Mouse (Mus musculus) intestine, embryonic 14.5 days (tissue): ENCODE data around the gene Cmip. TPM values are rescaled to one million over a fixed set of nuclear protein-coding genes. Genes with fewer than 3 reads are reported as not detected.

Experiments
- ATAC-seq: fragments of 200-750 bp; cut with Nextera tagmentation; replicated peaks from 2 replicates; pipeline ENCODE4 v1.8.0; 2017; ENCODE audit warnings: low read depth, moderate number of reproducible peaks, moderate TSS enrichment, moderate library complexity; ENCODE audit not compliant: low FRiP score, low TSS enrichment
- DNase-seq: peaks from one replicate; pipeline ENCODE4 v3.0.0-alpha.2; 2018; ENCODE audit warnings: low spot score
- H3K27ac ChIP-seq: fragments of 300-500 bp; sonication (generic); 2 replicates; pipeline ENCODE4 v1.5.1; 2014; ENCODE audit warnings: low read depth, mild to moderate bottlenecking, control low read depth
- H3K27me3 ChIP-seq: fragments of 300-500 bp; sonication (generic); replicated peaks from 2 replicates; pipeline ENCODE4 v1.6.1; 2014; ENCODE audit warnings: low read length, control low read depth; ENCODE audit not compliant: control insufficient read depth, insufficient read depth
- H3K36me3 ChIP-seq: fragments of 300-500 bp; sonication (generic); 2 replicates; pipeline ENCODE4 v1.6.1; 2014; ENCODE audit warnings: low read length, control low read depth; ENCODE audit not compliant: control insufficient read depth, insufficient read depth
- H3K4me1 ChIP-seq: fragments of 300-500 bp; sonication (generic); replicated peaks from 2 replicates; pipeline ENCODE4 v1.6.1; 2014; ENCODE audit warnings: low read length, control low read depth, mixed read lengths; ENCODE audit not compliant: control insufficient read depth, insufficient read depth
- H3K4me2 ChIP-seq: fragments of 300-500 bp; sonication (generic); 2 replicates; pipeline ENCODE4 v1.6.1; 2014; ENCODE audit warnings: low read length
- H3K4me3 ChIP-seq: fragments of 300-500 bp; sonication (generic); 2 replicates; pipeline ENCODE4 v1.5.1; 2014; ENCODE audit warnings: low read depth, low read length, control low read depth, mixed read lengths
- H3K9ac ChIP-seq: fragments of 300-500 bp; sonication (generic); 2 replicates; pipeline ENCODE4 v1.6.1; 2014; ENCODE audit warnings: mild to moderate bottlenecking, low read length
- H3K9me3 ChIP-seq: fragments of 300-500 bp; sonication (generic); 2 replicates; pipeline ENCODE4 v1.6.1; 2016; ENCODE audit warnings: low read length, control low read depth; ENCODE audit not compliant: control insufficient read depth
- WGBS: fragments of 180-500 bp; shearing (Covaris S2); extraction: QIAGEN DNeasy Blood & Tissue Kit; methylation state at CpG from one replicate; pipeline ENCODE4 v1.1.7; 2014; 5-methylcytosine and 5-hydroxymethylcytosine counted together
- polyA plus RNA-seq: library from polyadenylated mRNA; unstranded; fragments of >200 nt; fragmentation: Nextera tagmentation; extraction: Ambion mirVana; gene quantifications from 2 replicates; pipeline ENCODE4 v1.2.1, GENCODE M21; 2014

Gene Cmip
- polyA plus RNA-seq, 1 experiment from 2014 or later, result 22.4 TPM

DNA sequence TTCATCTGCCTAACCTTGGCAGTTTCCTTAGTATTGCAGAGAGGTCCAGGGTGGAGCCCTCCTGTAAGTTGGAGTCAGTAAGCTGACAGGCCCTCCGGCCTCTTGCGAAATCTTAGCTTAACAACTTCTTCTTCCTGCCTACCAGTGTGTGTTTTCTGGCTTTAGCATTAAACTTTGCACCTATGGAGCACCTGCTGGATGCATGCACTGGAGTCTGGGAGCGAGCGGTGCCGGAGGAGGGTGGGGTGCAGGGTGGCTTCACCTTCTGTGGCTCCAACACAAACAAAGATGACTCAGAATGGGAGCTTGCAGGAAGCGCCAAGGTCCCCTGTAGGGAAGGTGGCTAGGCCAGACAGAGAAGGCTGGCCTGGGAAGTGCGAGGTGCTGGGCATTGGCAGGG lies 23.6 kb downstream of the Cmip start:
- no peaks in the 10 kb centered on the region for H3K36me3 ChIP-seq
- H3K27me3 ChIP-seq, result no peaks in the 10 kb centered on the region
- ATAC-seq (peak; percentile 72), DNase-seq (peak; percentile 63)
- peaks cover 38% of the 10 kb centered on the region for H3K4me1 ChIP-seq
- H3K9me3 ChIP-seq, result no peaks in the 10 kb centered on the region
- H3K27ac ChIP-seq, result peak overlapping the region; percentile 51; the same call in 1 of the 2 replicates
- H3K4me3 ChIP-seq, result no peak overlapping the region
- H3K9ac ChIP-seq, result no peak overlapping the region
- no peak overlapping the region for H3K4me2 ChIP-seq
- WGBS, result 74% methylated on average over 7 of the region's 7 CpGs

DNA sequence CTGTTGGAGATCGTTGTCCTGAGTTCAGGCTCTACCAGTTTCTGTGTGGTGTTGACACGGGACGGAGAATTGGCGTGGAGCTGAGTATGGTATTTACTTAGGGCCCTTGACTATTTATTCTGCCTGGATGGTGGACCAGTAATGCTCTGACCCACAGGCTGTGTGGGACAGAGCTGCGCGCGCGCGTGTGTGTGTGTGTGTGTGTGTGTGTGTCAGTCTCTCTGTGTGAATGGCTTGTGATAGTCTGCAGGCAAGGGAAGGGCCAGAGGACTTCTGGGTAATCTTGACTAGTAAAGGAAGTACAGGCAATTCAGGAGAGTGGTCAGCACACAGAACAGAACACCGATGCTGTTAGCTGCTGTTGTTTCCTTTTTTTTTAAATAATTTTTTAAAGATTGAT lies 24.8 kb downstream of the Cmip start:
- Histone ChIP-seq H3K4me3 (no peak overlapping the region), H3K27ac (peak overlapping the region; percentile 19; the same call in 1 of the 2 replicates), H3K9ac (no peak overlapping the region), H3K4me1 (peaks cover 38% of the 10 kb centered on the region), H3K9me3 (no peaks in the 10 kb centered on the region), H3K4me2 (no peak overlapping the region), H3K36me3 (0 out of 2 replicates have a peak, but pooled peaks cover 4% of the 10 kb centered on the region), H3K27me3 (no peaks in the 10 kb centered on the region)
- no peak for DNase-seq
- no peak for ATAC-seq
- 72% methylated on average over 10 of the region's 10 CpGs for WGBS

DNA sequence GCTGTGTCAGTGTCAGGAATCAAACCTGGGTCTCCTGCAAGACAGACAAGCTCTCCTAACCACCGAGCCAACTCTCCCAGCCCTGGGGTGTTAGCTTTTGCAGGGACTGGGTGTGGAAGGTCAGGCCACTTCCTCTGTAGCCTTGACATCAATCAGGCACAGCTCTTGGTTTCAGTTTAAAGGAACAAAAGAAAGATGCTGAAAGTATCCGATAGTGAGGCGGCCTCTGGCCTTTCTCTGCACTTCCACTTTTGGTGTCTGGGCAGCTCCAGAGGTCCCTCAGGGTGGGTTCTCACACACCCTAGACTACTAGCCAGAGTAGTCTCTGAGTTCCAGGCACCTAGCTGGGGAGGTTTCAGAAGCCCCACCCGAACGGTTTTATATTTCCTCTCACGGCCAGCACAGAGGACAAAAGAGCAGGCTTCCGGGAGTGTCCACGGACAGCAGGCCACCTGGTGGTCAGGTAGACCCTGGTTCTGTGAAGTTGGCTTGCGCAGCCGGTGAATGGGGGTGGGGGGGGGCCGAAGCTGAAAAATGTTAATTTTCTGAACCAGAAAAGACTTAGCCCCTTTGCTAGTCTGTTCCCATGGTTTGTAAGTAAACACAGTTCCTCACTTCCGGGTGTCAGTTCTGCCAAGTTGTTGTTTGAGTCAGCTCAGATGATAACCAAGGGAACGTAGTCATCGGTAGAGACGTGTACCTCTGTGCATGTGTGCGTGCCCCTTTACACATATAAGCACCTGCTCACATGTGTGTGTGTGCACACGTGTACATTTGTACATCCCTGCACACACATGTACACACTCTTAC lies 25.5 kb downstream of the Cmip start:
- DNase-seq (no peak), ATAC-seq (no peak)
- WGBS, result 45% methylated on average over 17 of the region's 17 CpGs
- no peak overlapping the region; the same call in 1 of the 2 replicates for H3K9ac ChIP-seq
- H3K9me3 ChIP-seq, result no peaks in the 10 kb centered on the region
- H3K27ac ChIP-seq, result peak overlapping the region; percentile 19; the same call in 1 of the 2 replicates
- peak overlapping the region; percentile 6; the same call in 1 of the 2 replicates for H3K4me2 ChIP-seq
- no peak overlapping the region for H3K4me3 ChIP-seq
- H3K4me1 ChIP-seq, result peaks cover 38% of the 10 kb centered on the region
- 0 out of 2 replicates have a peak, but pooled peaks cover 4% of the 10 kb centered on the region for H3K36me3 ChIP-seq
- H3K27me3 ChIP-seq, result no peaks in the 10 kb centered on the region

DNA sequence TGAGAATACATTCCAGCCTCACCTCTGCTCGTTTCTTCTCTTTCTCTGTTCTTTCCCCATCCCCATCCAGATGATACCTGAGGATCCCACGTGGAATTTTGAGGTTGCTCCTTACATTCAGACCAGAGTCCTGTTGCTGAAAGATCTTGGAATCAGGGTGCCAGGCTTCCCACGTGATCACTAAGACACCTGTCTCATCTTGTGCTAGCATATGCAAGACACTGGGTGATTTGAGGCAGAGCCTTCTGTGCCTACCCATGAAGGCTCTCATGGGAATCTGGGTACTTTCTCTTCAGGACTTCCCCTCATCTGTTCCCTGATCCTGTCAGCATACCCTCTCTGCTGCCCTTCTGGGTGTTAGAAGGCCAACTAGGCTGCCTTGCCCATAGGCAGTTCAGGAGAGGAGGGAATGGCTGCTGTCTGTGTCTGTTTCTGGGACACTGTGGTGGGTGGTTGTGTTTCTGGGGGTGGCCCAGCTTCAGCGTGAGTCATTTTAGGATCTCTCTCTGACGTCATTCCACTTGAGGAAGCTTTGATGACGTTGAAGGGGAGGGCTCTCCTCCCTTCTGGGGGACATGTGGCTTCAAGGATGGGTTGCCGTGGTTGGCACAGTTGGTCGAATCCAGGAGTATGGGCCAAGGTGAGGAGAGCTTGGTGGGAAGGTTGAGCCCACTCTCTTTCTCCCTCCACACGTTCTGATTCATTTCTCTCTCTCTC lies 28.1 kb downstream of the Cmip start:
- Histone ChIP-seq H3K9ac (no peak overlapping the region), H3K27me3 (no peaks in the 10 kb centered on the region), H3K4me2 (no peak overlapping the region), H3K4me3 (no peak overlapping the region), H3K9me3 (no peaks in the 10 kb centered on the region), H3K4me1 (peaks cover 28% of the 10 kb centered on the region), H3K27ac (no peak overlapping the region), H3K36me3 (0 out of 2 replicates have a peak, but pooled peaks cover 4% of the 10 kb centered on the region)
- ATAC-seq (no peak), DNase-seq (no peak)
- 84% methylated on average over 9 of the region's 9 CpGs for WGBS

DNA sequence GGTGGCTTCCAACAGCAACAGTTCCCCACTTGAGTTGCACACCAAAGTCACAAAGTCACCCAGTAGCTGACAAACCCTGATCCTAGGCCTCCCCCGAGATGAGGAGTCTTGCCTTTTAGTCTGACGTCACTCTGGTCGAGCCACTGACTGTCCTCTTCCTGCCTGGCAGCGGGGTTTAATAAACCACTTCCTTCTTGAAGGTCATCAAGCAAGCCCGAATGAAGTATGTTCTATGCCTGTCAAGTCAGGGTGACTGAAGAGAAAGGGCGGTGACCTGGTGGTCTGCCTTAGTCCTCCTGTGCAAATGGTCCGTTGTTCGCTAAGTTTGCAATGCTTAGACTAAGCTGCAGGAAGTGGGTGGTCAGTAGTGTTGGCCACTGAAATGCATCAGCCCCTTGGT lies 31.1 kb downstream of the Cmip start:
- H3K4me3 ChIP-seq, result no peak overlapping the region
- ATAC-seq (no peak), DNase-seq (no peak)
- H3K9ac ChIP-seq, result no peak overlapping the region
- no peaks in the 10 kb centered on the region for H3K27me3 ChIP-seq
- no peaks in the 10 kb centered on the region for H3K9me3 ChIP-seq
- WGBS, result 71% methylated on average over 8 of the region's 8 CpGs
- H3K4me1 ChIP-seq, result peaks cover 16% of the 10 kb centered on the region
- no peak overlapping the region for H3K4me2 ChIP-seq
- H3K27ac ChIP-seq, result no peak overlapping the region
- 0 out of 2 replicates have a peak, but pooled peaks cover 4% of the 10 kb centered on the region for H3K36me3 ChIP-seq

DNA sequence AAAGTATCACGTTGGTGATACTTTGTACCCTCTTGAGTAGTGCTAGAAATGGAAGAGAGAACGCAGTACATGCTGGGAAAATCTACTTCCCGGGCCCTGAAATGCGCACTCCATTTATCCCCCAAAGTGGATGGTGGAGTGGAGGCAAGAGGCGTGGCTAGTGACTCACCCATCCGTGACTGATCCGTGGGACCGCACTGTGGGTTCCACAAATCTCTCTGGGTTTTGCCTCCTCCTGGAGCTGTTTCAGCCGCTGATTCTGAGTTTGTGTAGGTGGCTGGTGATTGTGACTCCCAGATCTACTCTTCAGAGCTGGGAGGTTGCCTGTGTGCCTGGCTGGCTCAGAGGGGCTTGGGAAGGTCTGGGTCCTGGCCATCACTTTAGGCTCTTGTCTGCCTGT lies 32.2 kb downstream of the Cmip start:
- 86% methylated on average over 9 of the region's 9 CpGs for WGBS
- DNase-seq (no peak), ATAC-seq (no peak)
- Histone ChIP-seq H3K9ac (no peak overlapping the region), H3K27ac (no peak overlapping the region), H3K4me2 (no peak overlapping the region), H3K4me3 (no peak overlapping the region), H3K9me3 (no peaks in the 10 kb centered on the region), H3K4me1 (peaks cover 16% of the 10 kb centered on the region), H3K27me3 (no peaks in the 10 kb centered on the region), H3K36me3 (0 out of 2 replicates have a peak, but pooled peaks cover 4% of the 10 kb centered on the region)

DNA sequence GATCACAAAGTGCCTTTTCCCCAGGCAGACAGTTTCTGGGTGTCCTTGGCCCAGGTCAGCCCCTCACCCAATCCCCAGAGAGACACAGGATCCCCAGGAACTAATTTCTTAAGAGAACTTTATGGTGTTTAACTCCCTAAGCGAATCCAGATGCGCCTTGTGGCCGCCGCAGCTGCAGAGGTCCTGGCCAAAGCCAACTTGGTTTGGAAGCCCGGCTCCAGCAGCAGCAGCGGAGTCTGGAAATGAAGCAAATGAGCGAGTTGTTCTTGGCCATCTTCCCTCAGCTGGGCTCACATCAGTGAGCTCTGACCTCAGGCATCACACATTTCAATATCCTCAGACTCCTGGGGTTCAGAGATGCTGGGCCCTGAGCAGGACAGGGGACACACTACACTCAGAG lies 33.6 kb downstream of the Cmip start:
- Histone ChIP-seq H3K9me3 (no peaks in the 10 kb centered on the region), H3K36me3 (0 out of 2 replicates have a peak, but pooled peaks cover 4% of the 10 kb centered on the region), H3K4me3 (no peak overlapping the region), H3K27me3 (no peaks in the 10 kb centered on the region), H3K4me2 (no peak overlapping the region), H3K27ac (no peak overlapping the region), H3K9ac (no peak overlapping the region), H3K4me1 (peaks cover 20% of the 10 kb centered on the region)
- no peak for ATAC-seq
- no peak for DNase-seq
- 82% methylated on average over 7 of the region's 7 CpGs for WGBS

DNA sequence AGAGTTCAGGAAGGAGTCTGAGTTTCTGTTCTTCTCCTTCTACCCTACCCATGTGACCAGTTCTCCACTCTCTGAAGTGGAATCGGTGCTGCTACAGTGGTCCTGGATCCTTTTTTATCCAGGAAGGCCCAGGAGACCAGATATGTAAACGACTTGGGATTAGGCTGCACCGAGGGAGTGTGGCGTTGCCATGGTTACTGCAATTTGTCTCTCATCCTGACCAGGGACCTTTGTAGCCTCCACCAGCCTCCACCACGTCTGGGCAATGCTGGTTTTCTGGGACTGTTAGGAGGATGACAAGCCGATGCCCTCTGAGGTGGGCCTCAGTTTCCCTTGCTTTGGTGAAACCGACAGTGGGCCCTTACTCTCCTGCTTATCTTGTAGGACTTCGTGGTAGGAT lies 35.4 kb downstream of the Cmip start:
- H3K4me1 ChIP-seq, result peaks cover 20% of the 10 kb centered on the region
- no peak for DNase-seq
- no peak overlapping the region for H3K4me3 ChIP-seq
- H3K9me3 ChIP-seq, result no peaks in the 10 kb centered on the region
- no peaks in the 10 kb centered on the region for H3K27me3 ChIP-seq
- no peak overlapping the region for H3K27ac ChIP-seq
- WGBS, result 29% methylated on average over 8 of the region's 8 CpGs
- H3K36me3 ChIP-seq, result no peaks in the 10 kb centered on the region
- H3K4me2 ChIP-seq, result no peak overlapping the region
- no peak overlapping the region for H3K9ac ChIP-seq
- no peak for ATAC-seq
